Mouse (Mus musculus): ENCODE results near the gene Ifnlr1. TPM values are rescaled to one million over a fixed set of nuclear protein-coding genes. Genes with fewer than 3 reads are reported as not detected.
"Not testable (repeated sequence)": the region's sequence is repeated elsewhere in the genome, so short reads cannot be mapped to it uniquely, and the experiment has no call there.

The Ifnlr1 gene
- total RNA-seq (2021) = under 1 TPM; 0.23 to 0.35 TPM
- long read RNA-seq, experiment 1 = 0 reads
- long read RNA-seq, experiment 2 = 0 reads

GRCm38 (mm10) chr4:135685906-135686567, at the start of gene Ifnlr1:
Gene Ifnlr1, plus strand, starts transcription at chr4:135686287.
- intact Hi-C loops (cut with DNase I) = no loop called here
- no peak for DNase-seq

DNA sequence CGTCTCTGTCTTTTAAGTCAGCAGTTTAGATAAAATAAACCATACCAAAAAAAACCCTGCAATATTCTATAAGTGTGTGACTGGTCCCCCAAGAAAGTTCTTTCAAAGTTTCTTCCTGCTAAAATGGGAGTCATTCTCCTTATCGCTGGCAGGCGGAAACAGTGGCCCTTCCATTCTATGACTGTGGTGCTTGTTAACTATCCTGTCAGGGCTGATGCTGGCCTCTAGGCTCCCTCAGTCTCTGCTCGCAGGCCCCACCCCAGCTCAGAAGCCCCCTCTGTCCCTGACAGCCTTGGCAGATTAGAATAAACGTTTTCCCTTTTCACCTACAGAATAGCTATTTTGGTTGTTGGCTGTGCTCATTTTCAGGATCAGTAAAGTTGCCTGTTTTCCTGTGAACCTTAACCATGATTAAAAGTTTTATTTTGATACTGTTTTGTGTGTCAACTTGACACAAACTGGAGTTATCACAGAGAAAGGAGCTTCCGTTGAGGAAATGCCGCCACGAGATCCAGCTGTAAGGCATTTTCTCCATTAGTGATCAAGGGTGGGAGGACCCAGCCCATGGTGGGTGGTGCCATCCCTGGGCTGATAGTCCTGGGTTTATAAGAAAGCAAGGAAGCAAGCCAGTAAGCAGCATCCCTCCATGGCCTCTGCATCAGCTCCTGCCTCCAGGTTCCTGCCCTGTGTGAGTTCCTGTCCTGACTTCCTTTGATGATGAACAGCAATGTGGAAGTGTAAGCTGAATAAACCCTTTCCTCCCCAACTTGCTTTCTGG, 44.6 kb upstream of the Ifnlr1 start:
- DNase-seq; intact Hi-C loops (cut with DNase I): not testable (repeated sequence)

GRCm38 (mm10) chr4:135645022-135645637, 41.0 kb upstream of the Ifnlr1 start:
- no peak for DNase-seq
- intact Hi-C loops (cut with DNase I) = no loop called here

GRCm38 (mm10) chr4:135652966-135653607, 33.0 kb upstream of the Ifnlr1 start:
- DNase-seq = peak; percentile 43 to 44
- intact Hi-C loops (cut with DNase I) = no loop called here

DNA sequence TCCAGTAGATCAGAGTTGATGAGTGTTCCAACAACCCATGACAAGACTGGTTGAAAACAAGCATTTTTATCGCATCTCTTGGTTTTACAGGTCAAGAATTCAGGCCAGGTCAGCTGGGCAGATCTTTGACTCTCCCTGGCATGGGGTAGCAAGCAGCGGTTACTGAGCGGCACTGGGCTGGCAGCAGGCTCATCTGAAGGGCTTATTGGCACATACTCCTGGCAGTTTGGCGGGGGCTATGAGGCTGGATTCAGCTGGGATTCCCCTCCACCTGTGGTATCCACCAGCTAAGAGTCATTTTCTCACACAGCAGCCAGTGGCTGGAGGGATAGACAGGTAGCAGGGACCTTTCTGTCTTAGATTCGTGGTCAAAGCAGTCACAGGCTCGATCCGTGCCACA, 32.1 kb upstream of the Ifnlr1 start:
- intact Hi-C loops (cut with DNase I) = no loop called here

GRCm38 (mm10) chr4:135655499-135655898, 30.6 kb upstream of the Ifnlr1 start:
- intact Hi-C loops (cut with DNase I) = loop anchor here (5.0 kb wide), 1 partner anchor 83 kb away; the partner anchor contains the start of gene Grhl3
- no peak for DNase-seq

More for the DNA sequence above, 32.1 kb upstream of the Ifnlr1 start:
- no peak for DNase-seq

- intact Hi-C loops (cut with DNase I) = loop anchor here (5.0 kb wide), 1 partner anchor 84 kb away; the partner anchor contains the start of gene Grhl3
- DNase-seq = no peak
These were observed 29.9 kb upstream of the Ifnlr1 start for GRCm38 (mm10) chr4:135656094-135656589.

GRCm38 (mm10) chr4:135658484-135658883, 27.6 kb upstream of the Ifnlr1 start:
- no peak for DNase-seq
- intact Hi-C loops (cut with DNase I) = loop anchor here (5.0 kb wide), 1 partner anchor 86 kb away; the partner anchor contains the start of gene Grhl3

- intact Hi-C loops (cut with DNase I) = loop anchor here (5.0 kb wide), 1 partner anchor 87 kb away; the partner anchor contains the start of gene Grhl3
- no peak for DNase-seq
These were observed 27.2 kb upstream of the Ifnlr1 start for GRCm38 (mm10) chr4:135658899-135659298.

- DNase-seq = no peak
- intact Hi-C loops (cut with DNase I) = no loop called here
These were observed 24.8 kb upstream of the Ifnlr1 start for GRCm38 (mm10) chr4:135661082-135661809.

DNA sequence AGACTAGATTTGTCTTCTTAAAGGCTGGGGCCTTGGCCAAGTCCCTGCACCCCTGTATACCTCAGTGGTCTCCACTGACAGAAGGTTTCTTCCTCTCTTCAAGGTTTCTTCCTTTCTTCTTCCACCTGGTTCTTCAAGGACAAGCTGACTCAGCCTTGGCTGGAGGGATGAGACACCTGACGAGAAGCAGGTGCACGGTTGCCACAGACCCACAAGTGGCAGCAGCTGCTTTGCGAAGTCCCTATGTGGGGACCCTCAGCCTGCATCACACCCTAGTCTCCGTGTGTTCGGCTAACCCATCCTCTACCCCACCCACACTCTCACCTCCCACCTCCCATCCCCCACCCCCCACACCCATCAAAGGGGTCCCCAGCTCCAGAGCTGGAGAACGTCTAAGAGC, 24.1 kb upstream of the Ifnlr1 start:
- DNase-seq = no peak
- intact Hi-C loops (cut with DNase I) = no loop called here

DNA sequence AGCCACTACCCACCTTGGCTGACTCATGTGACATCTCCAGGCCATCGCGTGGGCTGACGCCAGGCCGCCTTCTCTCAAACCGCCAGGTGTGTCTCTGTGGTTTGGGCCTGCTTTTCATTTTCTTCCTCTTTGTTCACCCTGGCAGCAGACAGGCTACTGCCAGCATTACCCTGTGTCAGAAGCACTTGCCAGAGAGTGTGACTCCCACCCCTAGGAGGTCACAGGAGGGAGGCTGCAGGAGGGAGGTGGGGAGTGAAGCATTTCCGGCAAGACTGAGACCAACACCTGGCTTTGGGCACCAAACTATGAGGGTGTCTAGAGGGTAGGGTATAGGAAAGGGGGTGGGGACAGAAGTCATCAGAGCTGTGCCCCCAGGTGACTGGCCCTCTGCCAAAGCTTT, 21.4 kb upstream of the Ifnlr1 start:
- no peak for DNase-seq
- intact Hi-C loops (cut with DNase I) = no loop called here

DNA sequence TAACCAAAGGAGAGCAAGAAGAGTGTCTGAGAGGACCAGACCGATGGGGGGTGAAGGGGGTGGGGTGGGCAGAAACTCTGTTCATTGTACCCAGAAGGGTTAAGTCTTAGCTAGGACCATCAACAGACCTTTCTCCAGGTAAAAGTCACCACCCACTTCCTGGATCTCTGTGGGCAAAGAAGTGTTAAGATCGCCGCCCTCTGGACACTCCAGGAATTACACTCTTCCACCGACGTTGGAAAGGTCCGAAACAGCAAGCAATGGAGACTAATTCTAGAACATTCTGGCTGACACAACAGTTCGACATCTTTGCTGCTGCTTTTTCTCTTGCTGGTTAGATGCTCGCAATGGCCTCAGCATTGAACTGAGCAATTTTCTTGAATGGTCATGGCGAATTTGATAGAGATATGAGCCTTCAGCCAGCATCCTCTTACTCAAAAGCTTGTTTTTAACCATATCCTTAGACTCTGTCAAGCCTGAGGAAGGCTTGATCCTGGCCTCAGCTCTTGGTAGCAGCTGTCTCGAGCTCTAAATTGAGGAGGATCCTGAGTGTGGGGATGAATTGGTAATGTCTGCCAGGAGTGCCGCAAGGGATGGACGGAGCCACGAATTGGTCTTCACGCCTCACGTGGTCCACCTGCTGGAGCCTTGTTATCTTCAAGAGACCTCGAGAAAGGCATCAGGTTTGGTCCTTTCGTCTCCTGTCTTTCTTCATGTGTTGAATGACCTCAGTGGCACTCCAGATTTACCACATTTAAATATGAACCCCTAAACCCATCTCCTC, 19.7 kb upstream of the Ifnlr1 start:
- intact Hi-C loops (cut with DNase I) = no loop called here

DNA sequence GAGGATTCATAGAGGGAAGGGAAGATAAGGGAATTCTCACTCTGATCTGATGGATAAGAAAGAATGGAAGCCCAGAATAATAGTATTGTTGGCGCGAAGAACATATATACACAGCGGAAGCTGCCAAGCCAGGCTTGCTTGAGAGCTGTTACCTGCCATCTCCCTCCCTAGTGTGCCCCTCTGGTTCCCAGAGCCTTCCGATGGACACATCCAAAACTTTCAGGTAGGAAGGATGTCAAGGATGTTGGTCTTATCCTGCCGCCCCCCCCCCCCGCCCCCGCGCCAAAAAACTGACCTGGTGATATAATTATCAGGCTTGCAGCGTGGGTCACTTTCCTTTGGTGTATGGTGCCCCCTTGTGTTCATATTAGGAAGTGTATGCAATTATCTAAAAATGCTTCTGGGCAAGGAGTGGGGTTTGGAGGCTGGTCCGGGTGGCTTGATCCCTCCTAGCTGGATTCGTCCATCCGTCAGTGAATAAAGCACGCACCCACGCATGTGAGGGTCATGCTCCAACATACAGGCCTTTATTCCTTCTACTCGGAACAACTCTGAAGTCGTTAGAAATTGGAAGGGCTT, 18.7 kb upstream of the Ifnlr1 start:
- no peak for DNase-seq

More for the DNA sequence above, 19.7 kb upstream of the Ifnlr1 start:
- no peak for DNase-seq

GRCm38 (mm10) chr4:135673507-135673906, 12.6 kb upstream of the Ifnlr1 start:
- intact Hi-C loops (cut with DNase I) = loop anchor here (10.0 kb wide), 1 partner anchor 289 kb away; no protein-coding TSS in a partner anchor
- DNase-seq = no peak

More for the DNA sequence above, 18.7 kb upstream of the Ifnlr1 start:
- intact Hi-C loops (cut with DNase I) = loop anchor here (1.0 kb wide), 1 partner anchor 151 kb away; no protein-coding TSS in a partner anchor

DNA sequence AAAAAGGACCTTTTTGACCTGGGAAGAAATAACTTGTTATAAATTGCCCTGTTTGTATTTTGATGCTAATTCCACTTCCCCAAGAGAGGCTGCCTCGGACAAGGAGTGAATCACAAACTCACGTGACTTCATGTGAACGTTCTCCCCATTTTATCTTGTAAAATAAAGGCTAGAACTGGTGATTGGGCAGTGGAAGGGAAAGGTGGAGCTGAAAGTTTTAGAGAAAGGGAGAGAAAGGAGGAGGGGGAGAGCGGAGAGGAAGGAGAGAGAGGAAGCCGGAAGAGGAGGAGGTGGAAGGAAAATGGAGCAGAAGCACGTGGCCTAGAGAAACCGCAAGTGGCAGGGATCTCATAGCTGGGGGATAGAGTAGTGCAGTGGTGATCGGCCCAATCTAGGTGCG, 11.1 kb upstream of the Ifnlr1 start:
- intact Hi-C loops (cut with DNase I) = loop anchor here (10.0 kb wide), 1 partner anchor 290 kb away; no protein-coding TSS in a partner anchor
- no peak for DNase-seq

- no peak for DNase-seq
- intact Hi-C loops (cut with DNase I) = loop anchor here (10.0 kb wide), 1 partner anchor 292 kb away; no protein-coding TSS in a partner anchor
These were observed 9.6 kb upstream of the Ifnlr1 start for GRCm38 (mm10) chr4:135676476-135676875.

GRCm38 (mm10) chr4:135679316-135679715, 6.8 kb upstream of the Ifnlr1 start:
- no peak for DNase-seq
- intact Hi-C loops (cut with DNase I) = loop anchor here (10.0 kb wide), 1 partner anchor 295 kb away; no protein-coding TSS in a partner anchor
